Mouse (Mus musculus): ENCODE data around the gene S100a6. TPM values are rescaled to one million over a fixed set of nuclear protein-coding genes. Genes with fewer than 3 reads are reported as not detected.

S100a6 gene
- 6.1 and 7.2 TPM in 2 replicates for polyA plus RNA-seq (2015; fragmentation: Nextera tagmentation; extraction: Ambion mirVana)

GRCm38 (mm10) chr3:90612728-90613291, at the start of gene S100a6:
Gene S100a6, plus strand, starts transcription at chr3:90612882.
- no peak within 1 kb of the TSS for H3K27ac ChIP-seq
- H3K9ac ChIP-seq, result no peak within 1 kb of the TSS
- peak within 1 kb of the TSS; percentile 25 for H3K4me3 ChIP-seq (replicated peaks)
- no peaks in the 10 kb centered on the region for H3K36me3 ChIP-seq
- no peak for DNase-seq
- peaks cover 11% of the 10 kb centered on the region; the same call in 1 of the 2 replicates for H3K27me3 ChIP-seq
- peaks cover 8% of the 10 kb centered on the region for H3K4me1 ChIP-seq (replicated peaks)
- no peaks in the 10 kb centered on the region for H3K9me3 ChIP-seq (replicated peaks)
- peak; percentile 50; the same call in 1 of the 2 replicates for ATAC-seq (ENCODE audit: low read depth)
- H3K4me2 ChIP-seq, result peak within 1 kb of the TSS; percentile 52
- WGBS (ENCODE audit: insufficient replicate concordance), result 1% methylated on average over 23 of the region's 23 CpGs

- Histone ChIP-seq H3K27ac (no peak overlapping the region), H3K4me1 (replicated peaks) (no peaks in the 10 kb centered on the region), H3K9ac (no peak overlapping the region), H3K36me3 (no peaks in the 10 kb centered on the region), H3K9me3 (replicated peaks) (no peaks in the 10 kb centered on the region), H3K4me3 (replicated peaks) (no peak overlapping the region), H3K4me2 (no peak overlapping the region), H3K27me3 (no peaks in the 10 kb centered on the region)
- 66% methylated on average over 5 of the region's 5 CpGs for WGBS (ENCODE audit: insufficient replicate concordance)
- ATAC-seq (ENCODE audit: low read depth), result no peak
- DNase-seq, result no peak
Measured at GRCm38 (mm10) chr3:90574691-90575090, 38.0 kb upstream of the S100a6 start.

- 56% methylated on average over 3 of the region's 3 CpGs for WGBS (ENCODE audit: insufficient replicate concordance)
Measured at GRCm38 (mm10) chr3:90575320-90575719, 37.4 kb upstream of the S100a6 start.

GRCm38 (mm10) chr3:90576351-90577001, 36.2 kb upstream of the S100a6 start:
- 58% methylated on average over 10 of the region's 10 CpGs for WGBS (ENCODE audit: insufficient replicate concordance)
- no peak overlapping the region for H3K4me3 ChIP-seq (replicated peaks)
- H3K36me3 ChIP-seq, result no peaks in the 10 kb centered on the region
- no peaks in the 10 kb centered on the region for H3K27me3 ChIP-seq
- H3K27ac ChIP-seq, result no peak overlapping the region
- no peaks in the 10 kb centered on the region for H3K9me3 ChIP-seq (replicated peaks)
- no peak overlapping the region for H3K9ac ChIP-seq
- H3K4me2 ChIP-seq, result no peak overlapping the region
- H3K4me1 ChIP-seq (replicated peaks), result no peaks in the 10 kb centered on the region
- no peak for DNase-seq
- no peak for ATAC-seq (ENCODE audit: low read depth)

More at GRCm38 (mm10) chr3:90575320-90575719, 37.4 kb upstream of the S100a6 start:
- no peak for DNase-seq
- H3K36me3 ChIP-seq, result no peaks in the 10 kb centered on the region
- no peak overlapping the region for H3K4me2 ChIP-seq
- no peak overlapping the region for H3K4me3 ChIP-seq (replicated peaks)
- no peak for ATAC-seq (ENCODE audit: low read depth)
- H3K27me3 ChIP-seq, result no peaks in the 10 kb centered on the region
- H3K4me1 ChIP-seq (replicated peaks), result no peaks in the 10 kb centered on the region
- no peaks in the 10 kb centered on the region for H3K9me3 ChIP-seq (replicated peaks)
- no peak overlapping the region for H3K27ac ChIP-seq
- H3K9ac ChIP-seq, result no peak overlapping the region

- H3K4me2 ChIP-seq, result no peak overlapping the region
- no peaks in the 10 kb centered on the region for H3K36me3 ChIP-seq
- no peak overlapping the region for H3K9ac ChIP-seq
- ATAC-seq (ENCODE audit: low read depth), result no peak
- H3K9me3 ChIP-seq (replicated peaks), result no peaks in the 10 kb centered on the region
- H3K27me3 ChIP-seq, result no peaks in the 10 kb centered on the region
- DNase-seq, result no peak
- no peak overlapping the region for H3K27ac ChIP-seq
- WGBS (ENCODE audit: insufficient replicate concordance), result 67% methylated on average over 7 of the region's 7 CpGs
- H3K4me1 ChIP-seq (replicated peaks), result no peaks in the 10 kb centered on the region
- H3K4me3 ChIP-seq (replicated peaks), result no peak overlapping the region
Measured at GRCm38 (mm10) chr3:90579433-90579832, 33.2 kb upstream of the S100a6 start.

- no peak overlapping the region for H3K9ac ChIP-seq
- no peaks in the 10 kb centered on the region for H3K9me3 ChIP-seq (replicated peaks)
- 82% methylated on average over 5 of the region's 5 CpGs for WGBS (ENCODE audit: insufficient replicate concordance)
- no peaks in the 10 kb centered on the region for H3K27me3 ChIP-seq
- H3K4me3 ChIP-seq (replicated peaks), result no peak overlapping the region
- DNase-seq (no peak), ATAC-seq (ENCODE audit: low read depth) (no peak)
- no peak overlapping the region for H3K4me2 ChIP-seq
- H3K27ac ChIP-seq, result no peak overlapping the region
- H3K36me3 ChIP-seq, result no peaks in the 10 kb centered on the region
- H3K4me1 ChIP-seq (replicated peaks), result no peaks in the 10 kb centered on the region
Measured at GRCm38 (mm10) chr3:90581141-90581540, 31.5 kb upstream of the S100a6 start.

- H3K27ac ChIP-seq, result no peak overlapping the region
- no peak for DNase-seq
- ATAC-seq (ENCODE audit: low read depth), result no peak
- no peaks in the 10 kb centered on the region for H3K36me3 ChIP-seq
- no peaks in the 10 kb centered on the region for H3K9me3 ChIP-seq (replicated peaks)
- no peak overlapping the region for H3K4me2 ChIP-seq
- 83% methylated on average over 1 of the region's 1 CpGs for WGBS (ENCODE audit: insufficient replicate concordance)
- H3K9ac ChIP-seq, result no peak overlapping the region
- no peaks in the 10 kb centered on the region for H3K4me1 ChIP-seq (replicated peaks)
- no peak overlapping the region for H3K4me3 ChIP-seq (replicated peaks)
- H3K27me3 ChIP-seq, result no peaks in the 10 kb centered on the region
Measured at GRCm38 (mm10) chr3:90582156-90582555, 30.5 kb upstream of the S100a6 start.

GRCm38 (mm10) chr3:90582556-90582955, 30.1 kb upstream of the S100a6 start:
- no peaks in the 10 kb centered on the region for H3K4me1 ChIP-seq (replicated peaks)
- no peaks in the 10 kb centered on the region for H3K9me3 ChIP-seq (replicated peaks)
- WGBS (ENCODE audit: insufficient replicate concordance), result 71% methylated on average over 4 of the region's 4 CpGs
- H3K27me3 ChIP-seq, result no peaks in the 10 kb centered on the region
- H3K27ac ChIP-seq, result no peak overlapping the region
- H3K9ac ChIP-seq, result no peak overlapping the region
- no peak for ATAC-seq (ENCODE audit: low read depth)
- H3K4me2 ChIP-seq, result no peak overlapping the region
- H3K36me3 ChIP-seq, result no peaks in the 10 kb centered on the region
- DNase-seq, result no peak
- no peak overlapping the region for H3K4me3 ChIP-seq (replicated peaks)

GRCm38 (mm10) chr3:90583893-90584292, 28.8 kb upstream of the S100a6 start:
- 40% methylated on average over 3 of the region's 3 CpGs for WGBS (ENCODE audit: insufficient replicate concordance)
- ATAC-seq (ENCODE audit: low read depth) (no peak), DNase-seq (no peak)
- Histone ChIP-seq H3K27ac (no peak overlapping the region), H3K36me3 (no peaks in the 10 kb centered on the region), H3K4me1 (replicated peaks) (no peaks in the 10 kb centered on the region), H3K9me3 (replicated peaks) (no peaks in the 10 kb centered on the region), H3K9ac (no peak overlapping the region), H3K4me2 (no peak overlapping the region), H3K27me3 (no peaks in the 10 kb centered on the region), H3K4me3 (replicated peaks) (no peak overlapping the region)

- 30% methylated on average over 5 of the region's 5 CpGs for WGBS (ENCODE audit: insufficient replicate concordance)
- ATAC-seq (ENCODE audit: low read depth) (no peak), DNase-seq (peak; percentile 9)
- Histone ChIP-seq H3K9me3 (replicated peaks) (no peaks in the 10 kb centered on the region), H3K4me2 (no peak overlapping the region), H3K27me3 (no peaks in the 10 kb centered on the region), H3K4me3 (replicated peaks) (no peak overlapping the region), H3K9ac (no peak overlapping the region), H3K36me3 (no peaks in the 10 kb centered on the region), H3K4me1 (replicated peaks) (no peaks in the 10 kb centered on the region), H3K27ac (no peak overlapping the region)
Measured at GRCm38 (mm10) chr3:90585595-90585994, 27.1 kb upstream of the S100a6 start.

- ATAC-seq (ENCODE audit: low read depth) (no peak), DNase-seq (no peak)
- no peaks in the 10 kb centered on the region for H3K4me1 ChIP-seq (replicated peaks)
- H3K27me3 ChIP-seq, result no peaks in the 10 kb centered on the region
- no peak overlapping the region for H3K4me3 ChIP-seq (replicated peaks)
- H3K9me3 ChIP-seq (replicated peaks), result no peaks in the 10 kb centered on the region
- 67% methylated on average over 15 of the region's 15 CpGs for WGBS (ENCODE audit: insufficient replicate concordance)
- no peak overlapping the region for H3K27ac ChIP-seq
- no peaks in the 10 kb centered on the region for H3K36me3 ChIP-seq
- H3K9ac ChIP-seq, result no peak overlapping the region
- H3K4me2 ChIP-seq, result no peak overlapping the region
Measured at GRCm38 (mm10) chr3:90586016-90586643, 26.6 kb upstream of the S100a6 start.

All from liver, embryonic 13.5 days (tissue).